Mouse (Mus musculus) heart, postnatal 0 days (tissue): ENCODE measurements around the gene Ly6g6e. TPM values are rescaled to one million over a fixed set of nuclear protein-coding genes. Genes with fewer than 3 reads are reported as not detected.
A peak's percentile ranks its signal among the peaks of the same experiment; 100 is the strongest.

Source experiments
- ATAC-seq: fragments of 200-750 bp; cut with Nextera tagmentation; 2 replicates; pipeline ENCODE4 v1.8.0; 2017; ENCODE audit warnings: low read depth, moderate number of reproducible peaks, moderate library complexity; ENCODE audit not compliant: insufficient read depth
- DNase-seq: peaks from one replicate; pipeline ENCODE4 v3.0.0-alpha.2; 2016; ENCODE audit warnings: low spot score
- H3K27ac ChIP-seq: fragments of 300-500 bp; sonication (generic); 2 replicates; pipeline ENCODE4 v1.5.1; 2014; ENCODE audit warnings: low read depth, mild to moderate bottlenecking
- H3K27me3 ChIP-seq: fragments of 300-500 bp; sonication (generic); 2 replicates; pipeline ENCODE4 v1.6.1; 2014; ENCODE audit warnings: low read length, mixed read lengths; ENCODE audit not compliant: control insufficient read depth, insufficient read depth
- H3K36me3 ChIP-seq: fragments of 300-500 bp; sonication (generic); replicated peaks from 2 replicates; pipeline ENCODE4 v1.6.1; 2014; ENCODE audit warnings: low read length, mixed read lengths; ENCODE audit not compliant: control insufficient read depth, insufficient read depth
- H3K4me1 ChIP-seq: fragments of 300-500 bp; sonication (generic); 2 replicates; pipeline ENCODE4 v1.6.1; 2014; ENCODE audit warnings: antibody characterized with exemption; ENCODE audit not compliant: control insufficient read depth, insufficient read depth
- H3K4me2 ChIP-seq: fragments of 300-500 bp; sonication (generic); 2 replicates; pipeline ENCODE4 v1.6.1; 2014; ENCODE audit warnings: low read depth, mild to moderate bottlenecking, low read length, moderate library complexity
- H3K4me3 ChIP-seq: fragments of 300-500 bp; sonication (generic); 2 replicates; pipeline ENCODE4 v1.5.1; 2014; ENCODE audit warnings: low read depth, low read length
- H3K9ac ChIP-seq: fragments of 300-500 bp; sonication (generic); replicated peaks from 2 replicates; pipeline ENCODE4 v1.6.1; 2014; ENCODE audit warnings: low read depth, low read length, mixed read lengths
- H3K9me3 ChIP-seq: fragments of 300-500 bp; sonication (generic); replicated peaks from 2 replicates; pipeline ENCODE4 v1.6.1; 2016; ENCODE audit warnings: low read length; ENCODE audit not compliant: control insufficient read depth
- CTCF ChIP-seq: IDR thresholded peaks from 2 replicates; pipeline ENCODE4 v1.5.1; 2016; ENCODE audit warnings: antibody characterized with exemption, control low read depth, low read depth
- EP300 ChIP-seq: IDR thresholded peaks from 2 replicates; pipeline ENCODE4 v1.6.1; 2016; ENCODE audit warnings: antibody characterized with exemption, low read depth
- WGBS: fragments of 180-500 bp; shearing (Covaris S2); extraction: QIAGEN DNeasy Blood & Tissue Kit; methylation state at CpG from one replicate; pipeline ENCODE4 v1.1.7; 2014; 5-methylcytosine and 5-hydroxymethylcytosine counted together
- polyA plus RNA-seq: library from polyadenylated mRNA; unstranded; fragments of >200 nt; fragmentation: Nextera tagmentation; extraction: Ambion mirVana; gene quantifications from 2 replicates; pipeline ENCODE4 v1.2.1, GENCODE M21; 2015
- total RNA-seq: library from RNA; depleted of rRNA; stranded (reverse); fragments of >200 nt; gene quantifications from 2 replicates; pipeline ENCODE4 v1.2.3, GENCODE M21; 2014; ENCODE audit warnings: low replicate concordance

Gene Ly6g6e
- total and polyA plus RNA-seq, 2 experiments from 2014 or later: 0.22 to 1.6 TPM

DNA sequence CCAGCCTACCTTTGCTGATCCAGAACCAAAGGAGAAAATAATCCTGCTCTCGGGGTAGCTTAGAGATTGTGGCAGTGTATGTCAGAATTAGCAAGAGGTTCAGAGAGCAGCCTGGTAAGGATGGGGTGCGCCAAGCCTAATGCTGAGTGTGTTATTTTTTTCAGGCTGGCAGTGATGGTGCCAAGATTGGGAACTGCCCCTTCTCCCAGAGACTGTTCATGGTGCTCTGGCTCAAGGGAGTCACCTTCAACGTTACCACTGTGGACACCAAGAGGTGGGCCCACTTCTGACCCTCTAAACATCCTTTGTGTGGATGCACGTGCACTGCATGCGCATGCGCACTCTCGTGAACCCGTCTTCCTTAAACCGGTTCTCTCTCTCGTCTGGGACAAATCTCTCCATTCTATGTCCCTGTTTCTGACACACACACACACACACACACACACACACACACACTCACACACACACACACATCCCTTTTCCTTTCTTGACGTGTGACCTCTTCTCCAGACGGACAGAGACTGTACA is 24.4 kb upstream of the Ly6g6e start:
- H3K4me1 ChIP-seq: peaks cover 16% of the 10 kb centered on the region

DNA sequence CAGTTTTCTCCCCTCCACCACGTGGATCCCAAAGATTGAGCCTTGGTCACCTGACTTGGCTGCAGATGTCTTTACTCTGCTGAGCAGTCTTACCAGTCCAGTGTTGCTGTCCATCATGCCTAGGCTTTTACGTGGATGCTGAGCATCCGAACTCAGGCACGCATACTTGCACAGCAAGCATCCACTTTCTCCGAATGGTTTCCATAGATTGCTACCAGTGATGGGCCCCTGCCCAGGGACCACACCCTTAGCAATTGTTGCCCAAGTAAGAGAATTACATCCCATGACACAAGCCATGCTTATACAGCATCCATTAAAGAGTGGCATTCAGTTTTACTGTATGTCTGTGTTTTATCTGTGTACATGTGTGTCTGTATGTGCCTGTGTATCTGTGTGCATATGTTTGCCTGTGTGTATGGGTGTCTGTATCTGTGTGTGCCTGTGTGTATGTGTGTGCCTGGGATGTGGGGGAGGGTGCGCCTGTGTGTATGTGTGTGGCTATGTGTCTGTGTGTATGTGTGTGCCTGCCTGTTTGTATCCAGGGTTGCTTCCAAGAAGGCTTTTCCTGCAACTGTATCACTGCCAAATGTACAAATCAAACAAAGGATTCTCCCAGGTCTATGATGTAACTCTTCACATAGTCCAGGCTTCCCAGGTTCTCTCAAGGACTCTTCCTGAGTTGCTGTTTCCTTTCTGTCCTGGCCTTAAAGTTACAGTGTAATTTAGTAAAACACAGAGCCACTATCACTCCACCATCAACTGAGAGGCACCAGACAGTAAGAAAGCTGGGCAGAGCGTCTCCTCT is 20.8 kb upstream of the Ly6g6e start:
- Histone ChIP-seq H3K4me3 (no peak overlapping the region), H3K9ac (no peak overlapping the region), H3K4me1 (0 out of 2 replicates have a peak, but pooled peaks cover 7% of the 10 kb centered on the region), H3K36me3 (peaks cover 64% of the 10 kb centered on the region), H3K27ac (peak overlapping the region; percentile 32; the same call in 1 of the 2 replicates), H3K27me3 (no peaks in the 10 kb centered on the region), H3K4me2 (no peak overlapping the region), H3K9me3 (no peaks in the 10 kb centered on the region)
- ATAC-seq (no peak), DNase-seq (no peak)
- 73% methylated on average over 7 of the region's 7 CpGs for WGBS
- no peak for TF ChIP-seq EP300
- no peak for TF ChIP-seq CTCF

More for the DNA sequence above, 24.4 kb upstream of the Ly6g6e start:
- 63% methylated on average over 12 of the region's 12 CpGs for WGBS
- peaks cover 48% of the 10 kb centered on the region for H3K36me3 ChIP-seq
- H3K27me3 ChIP-seq: no peaks in the 10 kb centered on the region
- H3K4me3 ChIP-seq: peak overlapping the region; percentile 80
- peak overlapping the region; percentile 31; the same call in 1 of the 2 replicates for H3K9ac ChIP-seq
- H3K4me2 ChIP-seq: peak overlapping the region; percentile 92
- no peaks in the 10 kb centered on the region for H3K9me3 ChIP-seq
- ATAC-seq: no peak
- no peak for DNase-seq
- TF ChIP-seq EP300 (no peak), CTCF (no peak)
- peak overlapping the region; percentile 98 for H3K27ac ChIP-seq

GRCm38 (mm10) chr17:35057090-35057489 is 19.6 kb upstream of the Ly6g6e start:
- H3K9ac ChIP-seq: no peak overlapping the region
- no peak overlapping the region for H3K27ac ChIP-seq
- no peaks in the 10 kb centered on the region for H3K27me3 ChIP-seq
- no peak for TF ChIP-seq EP300
- TF ChIP-seq CTCF: no peak
- H3K4me1 ChIP-seq: 0 out of 2 replicates have a peak, but pooled peaks cover 7% of the 10 kb centered on the region
- no peak overlapping the region for H3K4me3 ChIP-seq
- peaks cover 74% of the 10 kb centered on the region for H3K36me3 ChIP-seq
- no peak for ATAC-seq
- 75% methylated on average over 3 of the region's 3 CpGs for WGBS
- no peaks in the 10 kb centered on the region for H3K9me3 ChIP-seq
- DNase-seq: no peak
- H3K4me2 ChIP-seq: no peak overlapping the region

DNA sequence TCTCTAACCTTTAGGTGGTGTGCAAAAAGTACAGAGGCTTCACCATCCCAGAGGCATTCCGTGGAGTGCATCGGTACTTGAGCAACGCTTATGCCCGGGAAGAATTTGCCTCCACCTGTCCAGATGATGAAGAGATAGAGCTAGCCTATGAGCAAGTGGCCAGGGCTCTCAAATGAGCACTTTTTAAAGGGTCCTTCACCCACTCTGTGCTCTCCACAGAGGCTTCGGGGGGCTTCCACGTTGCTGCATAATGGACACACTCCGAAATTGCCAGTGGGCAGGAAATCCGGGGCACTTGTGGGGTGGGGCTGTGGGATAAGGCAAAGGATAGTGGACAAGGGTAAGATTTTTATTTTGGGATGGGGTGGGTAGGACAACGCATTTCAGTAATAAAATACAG is 18.4 kb upstream of the Ly6g6e start:
- TF ChIP-seq CTCF (no peak), EP300 (no peak)
- Histone ChIP-seq H3K4me1 (0 out of 2 replicates have a peak, but pooled peaks cover 4% of the 10 kb centered on the region), H3K27me3 (no peaks in the 10 kb centered on the region), H3K27ac (peak overlapping the region; percentile 87), H3K4me2 (peak overlapping the region; percentile 75; the same call in 1 of the 2 replicates), H3K9me3 (no peaks in the 10 kb centered on the region), H3K4me3 (no peak overlapping the region), H3K9ac (no peak overlapping the region), H3K36me3 (peaks cover 72% of the 10 kb centered on the region)
- WGBS: 44% methylated on average over 9 of the region's 9 CpGs
- no peak for DNase-seq
- no peak for ATAC-seq

GRCm38 (mm10) chr17:35058911-35059892 is 17.5 kb upstream of the Ly6g6e start, which contains the start of gene Ddah2:
Gene Ddah2, plus strand, starts transcription at chr17:35059035.
- DNase-seq (peak; percentile 91), ATAC-seq (peak; percentile 92)
- under 1% methylated on average over 55 of the region's 57 CpGs for WGBS
- Histone ChIP-seq H3K4me3 (peak within 1 kb of the TSS; percentile 62), H3K27ac (peak within 1 kb of the TSS; percentile 87), H3K4me1 (0 out of 2 replicates have a peak, but pooled peaks cover 4% of the 10 kb centered on the region), H3K9ac (peak within 1 kb of the TSS; percentile 71), H3K4me2 (peak within 1 kb of the TSS; percentile 75), H3K27me3 (peaks cover 6% of the 10 kb centered on the region; the same call in 1 of the 2 replicates), H3K36me3 (peaks cover 63% of the 10 kb centered on the region), H3K9me3 (no peaks in the 10 kb centered on the region)
- TF ChIP-seq EP300 (peak; percentile 23; the same call in 1 of the 2 replicates), CTCF (peak; percentile 59)
